Mouse (Mus musculus) limb, embryonic 12.5 days (tissue): ENCODE measurements around the gene Ddx27. TPM values are rescaled to one million over a fixed set of nuclear protein-coding genes. Genes with fewer than 3 reads are reported as not detected.

Source experiments
- polyA plus RNA-seq: library from polyadenylated mRNA; unstranded; fragments of >200 nt; fragmentation: Nextera tagmentation; extraction: Ambion mirVana; gene quantifications from 2 replicates; pipeline ENCODE4 v1.2.1, GENCODE M21; 2016

The Ddx27 gene
- polyA plus RNA-seq, 1 experiment from 2014 or later, result 62.8 TPM

Other genes starting within 250 kb of the Ddx27 start
- 8.8 and 14.2 TPM in 2 replicates for gene Trp53rkb, start 222.7 kb upstream of the Ddx27 start, polyA plus RNA-seq
- gene Arfgef2, start 209.6 kb upstream of the Ddx27 start, polyA plus RNA-seq, result 5.2 and 5.8 TPM in 2 replicates
- gene Cse1l, start 109.2 kb upstream of the Ddx27 start, polyA plus RNA-seq, result 169 and 172 TPM in 2 replicates
- gene Stau1, start 18.9 kb upstream of the Ddx27 start, polyA plus RNA-seq, result 113 and 120 TPM in 2 replicates
- gene Znfx1, start 47.8 kb downstream of the Ddx27 start, polyA plus RNA-seq, result 6.7 and 8.4 TPM in 2 replicates
- gene Kcnb1, start 175.0 kb downstream of the Ddx27 start, polyA plus RNA-seq, result 0.38 and 0.44 TPM in 2 replicates
- 23.9 and 27.0 TPM in 2 replicates for gene Ptgis, start 225.4 kb downstream of the Ddx27 start, polyA plus RNA-seq